Mouse (Mus musculus): ENCODE data around the gene Zdhhc21.
A peak's percentile ranks its signal among the peaks of the same experiment; 100 is the strongest.

The Zdhhc21 gene

GRCm38 (mm10) chr4:82859131-82860125 lies at the start of gene Zdhhc21:
Zdhhc21 (minus strand) TSS chr4:82859958.
- no peak for TF ChIP-seq NANOG (IDR thresholded peaks at IDR 0.05; ENCODE audit: borderline replicate concordance, low read length)
- TF ChIP-seq CTCF (conservative IDR thresholded peaks at IDR 0.05; ENCODE audit: low read length) = no peak
- TF ChIP-seq POU5F1 (IDR thresholded peaks at IDR 0.05; ENCODE audit: borderline replicate concordance, low read length) = no peak
- Histone ChIP-seq H3K4me1 (replicated peaks; ENCODE audit: low read depth, low read length) (peaks cover 9% of the 10 kb centered on the region), H3K9me3 (ENCODE audit: low read length) (no peaks in the 10 kb centered on the region), H3K27me3 (ENCODE audit: insufficient read depth, low read length) (peaks cover 2% of the 10 kb centered on the region; the same call in 1 of the 2 replicates), H3K4me3 (replicated peaks; ENCODE audit: low read length) (peak within 1 kb of the TSS; percentile 87), H3K36me3 (ENCODE audit: insufficient read depth, low read length) (no peaks in the 10 kb centered on the region)

DNA sequence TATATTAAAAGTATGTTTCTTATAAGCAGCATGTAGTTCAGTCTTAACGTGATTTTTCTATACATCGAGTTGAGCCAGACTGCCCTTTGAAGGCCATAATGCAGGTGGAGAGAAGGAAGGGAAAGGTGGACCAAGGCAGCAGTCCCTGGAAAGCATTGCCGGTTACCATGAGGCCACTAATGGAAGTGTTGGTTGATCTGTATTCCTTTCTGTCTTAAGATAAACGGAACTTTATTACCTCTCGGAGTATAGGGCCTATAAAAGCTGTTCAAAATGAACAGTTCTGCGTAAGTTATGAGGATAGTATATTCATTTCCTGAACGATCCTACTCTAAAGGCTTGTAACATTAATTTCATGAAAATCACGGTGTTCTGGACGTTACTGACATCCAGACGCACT lies 35.5 kb upstream of the Zdhhc21 start:
- no peaks in the 10 kb centered on the region for H3K27me3 ChIP-seq (ENCODE audit: insufficient read depth, low read length)
- TF ChIP-seq NANOG (IDR thresholded peaks at IDR 0.05; ENCODE audit: borderline replicate concordance, low read length) (no peak), POU5F1 (IDR thresholded peaks at IDR 0.05; ENCODE audit: borderline replicate concordance, low read length) (no peak), CTCF (conservative IDR thresholded peaks at IDR 0.05; ENCODE audit: low read length) (no peak)
- H3K4me1 ChIP-seq (replicated peaks; ENCODE audit: low read depth, low read length) = no peaks in the 10 kb centered on the region
- no peaks in the 10 kb centered on the region for H3K9me3 ChIP-seq (ENCODE audit: low read length)
- H3K36me3 ChIP-seq (ENCODE audit: insufficient read depth, low read length) = no peaks in the 10 kb centered on the region
- H3K4me3 ChIP-seq (replicated peaks; ENCODE audit: low read length) = no peak overlapping the region

- no peaks in the 10 kb centered on the region for H3K4me1 ChIP-seq (replicated peaks; ENCODE audit: low read depth, low read length)
- H3K27me3 ChIP-seq (ENCODE audit: insufficient read depth, low read length) = 0 out of 2 replicates have a peak, but pooled peaks cover 2% of the 10 kb centered on the region
- H3K4me3 ChIP-seq (replicated peaks; ENCODE audit: low read length) = no peak overlapping the region
- H3K36me3 ChIP-seq (ENCODE audit: insufficient read depth, low read length) = no peaks in the 10 kb centered on the region
- no peaks in the 10 kb centered on the region for H3K9me3 ChIP-seq (ENCODE audit: low read length)
- TF ChIP-seq NANOG (IDR thresholded peaks at IDR 0.05; ENCODE audit: borderline replicate concordance, low read length) (no peak), CTCF (conservative IDR thresholded peaks at IDR 0.05; ENCODE audit: low read length) (no peak), POU5F1 (IDR thresholded peaks at IDR 0.05; ENCODE audit: borderline replicate concordance, low read length) (no peak)
These were observed 32.5 kb upstream of the Zdhhc21 start for GRCm38 (mm10) chr4:82892247-82892646.

DNA sequence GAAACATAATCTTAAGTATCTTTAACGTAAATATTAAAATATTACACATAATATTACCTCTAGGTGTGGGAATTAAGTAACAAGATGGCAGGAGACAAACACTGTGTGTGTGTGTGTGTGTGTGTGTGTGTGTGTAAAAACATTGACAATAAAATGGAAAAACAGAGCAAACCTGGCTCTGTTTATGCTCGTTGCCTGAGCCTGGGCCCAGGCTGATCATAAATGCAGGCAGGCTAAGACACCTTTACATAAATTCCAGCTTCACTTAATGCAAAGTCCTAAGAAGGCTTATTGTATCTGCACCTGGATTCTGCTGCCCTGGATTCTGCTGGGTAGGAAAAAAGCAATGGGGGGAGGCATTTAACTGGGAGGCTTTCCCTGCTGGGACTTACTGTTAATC lies 31.8 kb upstream of the Zdhhc21 start:
- Histone ChIP-seq H3K4me3 (replicated peaks; ENCODE audit: low read length) (no peak overlapping the region), H3K27me3 (ENCODE audit: insufficient read depth, low read length) (0 out of 2 replicates have a peak, but pooled peaks cover 4% of the 10 kb centered on the region), H3K4me1 (replicated peaks; ENCODE audit: low read depth, low read length) (no peaks in the 10 kb centered on the region), H3K9me3 (ENCODE audit: low read length) (no peaks in the 10 kb centered on the region), H3K36me3 (ENCODE audit: insufficient read depth, low read length) (no peaks in the 10 kb centered on the region)
- TF ChIP-seq NANOG (IDR thresholded peaks at IDR 0.05; ENCODE audit: borderline replicate concordance, low read length) = no peak
- TF ChIP-seq POU5F1 (IDR thresholded peaks at IDR 0.05; ENCODE audit: borderline replicate concordance, low read length) = no peak

- H3K27me3 ChIP-seq (ENCODE audit: insufficient read depth, low read length) = 0 out of 2 replicates have a peak, but pooled peaks cover 4% of the 10 kb centered on the region
- peaks cover 2% of the 10 kb centered on the region for H3K4me1 ChIP-seq (replicated peaks; ENCODE audit: low read depth, low read length)
- H3K4me3 ChIP-seq (replicated peaks; ENCODE audit: low read length) = no peak overlapping the region
- H3K36me3 ChIP-seq (ENCODE audit: insufficient read depth, low read length) = no peaks in the 10 kb centered on the region
- H3K9me3 ChIP-seq (ENCODE audit: low read length) = no peaks in the 10 kb centered on the region
- TF ChIP-seq CTCF (conservative IDR thresholded peaks at IDR 0.05; ENCODE audit: low read length) (no peak), POU5F1 (IDR thresholded peaks at IDR 0.05; ENCODE audit: borderline replicate concordance, low read length) (no peak), NANOG (IDR thresholded peaks at IDR 0.05; ENCODE audit: borderline replicate concordance, low read length) (no peak)
These were observed 31.3 kb upstream of the Zdhhc21 start for GRCm38 (mm10) chr4:82891049-82891448.

DNA sequence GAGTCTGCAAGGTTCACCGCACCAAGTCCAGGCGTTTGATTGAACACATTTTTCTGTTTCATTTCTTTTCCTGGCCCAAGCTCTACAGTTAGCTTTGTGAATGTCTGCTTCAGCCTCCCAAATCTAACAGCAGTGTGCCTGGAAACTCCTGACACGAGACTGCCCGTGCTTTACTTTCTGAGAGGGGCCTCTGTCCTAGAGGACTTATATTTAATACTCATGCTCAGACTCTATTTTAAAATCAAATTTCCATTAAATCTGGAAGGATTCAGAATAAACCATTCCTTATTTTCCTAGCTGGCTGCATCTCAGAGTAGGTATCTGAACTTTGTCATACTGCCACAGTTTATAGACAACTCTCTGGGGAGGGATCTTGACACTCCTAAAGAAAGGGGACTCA lies 30.8 kb upstream of the Zdhhc21 start:
- Histone ChIP-seq H3K4me3 (replicated peaks; ENCODE audit: low read length) (no peak overlapping the region), H3K27me3 (ENCODE audit: insufficient read depth, low read length) (0 out of 2 replicates have a peak, but pooled peaks cover 4% of the 10 kb centered on the region), H3K9me3 (ENCODE audit: low read length) (no peaks in the 10 kb centered on the region), H3K36me3 (ENCODE audit: insufficient read depth, low read length) (no peaks in the 10 kb centered on the region), H3K4me1 (replicated peaks; ENCODE audit: low read depth, low read length) (peaks cover 5% of the 10 kb centered on the region)
- TF ChIP-seq POU5F1 (IDR thresholded peaks at IDR 0.05; ENCODE audit: borderline replicate concordance, low read length) = no peak
- no peak for TF ChIP-seq NANOG (IDR thresholded peaks at IDR 0.05; ENCODE audit: borderline replicate concordance, low read length)
- no peak for TF ChIP-seq CTCF (conservative IDR thresholded peaks at IDR 0.05; ENCODE audit: low read length)

DNA sequence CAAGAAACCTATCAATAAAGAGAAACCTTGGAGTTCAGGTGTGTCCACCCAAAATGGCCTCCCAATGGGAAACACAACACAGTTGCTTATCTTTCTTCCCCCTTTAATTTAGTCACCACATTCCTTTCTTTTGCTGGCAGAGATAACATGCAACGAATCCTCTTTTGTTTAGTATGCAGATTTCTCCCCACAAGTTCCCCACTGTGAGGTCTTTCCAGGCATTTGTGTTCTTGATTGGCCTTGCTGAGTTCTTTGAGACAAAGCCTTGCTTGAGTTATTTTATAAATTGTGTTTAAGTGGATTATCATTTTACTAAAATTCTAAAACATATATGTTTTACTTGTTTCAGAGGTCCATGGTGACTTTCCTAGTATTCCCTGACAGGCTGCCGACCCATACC lies 26.4 kb upstream of the Zdhhc21 start:
- TF ChIP-seq POU5F1 (IDR thresholded peaks at IDR 0.05; ENCODE audit: borderline replicate concordance, low read length) = no peak
- TF ChIP-seq NANOG (IDR thresholded peaks at IDR 0.05; ENCODE audit: borderline replicate concordance, low read length) = 0 out of 2 replicates have a peak, but pooled peaks have one; percentile 50
- Histone ChIP-seq H3K36me3 (ENCODE audit: insufficient read depth, low read length) (no peaks in the 10 kb centered on the region), H3K27me3 (ENCODE audit: insufficient read depth, low read length) (0 out of 2 replicates have a peak, but pooled peaks cover 4% of the 10 kb centered on the region), H3K4me3 (replicated peaks; ENCODE audit: low read length) (no peak overlapping the region), H3K4me1 (replicated peaks; ENCODE audit: low read depth, low read length) (peaks cover 10% of the 10 kb centered on the region), H3K9me3 (ENCODE audit: low read length) (no peaks in the 10 kb centered on the region)

DNA sequence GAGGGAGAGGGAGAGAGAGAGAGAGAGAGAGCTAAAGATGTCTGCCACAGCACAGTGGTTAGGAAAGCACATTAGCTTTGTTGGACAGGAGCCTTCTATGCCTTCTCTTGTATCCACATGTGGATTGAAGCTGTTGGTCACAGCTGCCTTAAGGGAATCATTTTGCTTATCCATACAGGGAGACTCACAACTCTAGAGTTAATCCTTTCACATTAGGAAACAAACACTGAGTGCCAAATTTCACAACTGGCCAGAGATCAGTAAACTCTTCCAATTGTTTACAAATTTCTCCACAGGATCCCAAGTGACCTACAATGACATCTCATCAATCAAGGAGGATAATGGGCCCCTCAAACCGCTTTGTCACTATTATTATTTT lies 25.8 kb upstream of the Zdhhc21 start:
- H3K9me3 ChIP-seq (ENCODE audit: low read length) = no peaks in the 10 kb centered on the region
- H3K4me1 ChIP-seq (replicated peaks; ENCODE audit: low read depth, low read length) = peaks cover 10% of the 10 kb centered on the region
- H3K4me3 ChIP-seq (replicated peaks; ENCODE audit: low read length) = no peak overlapping the region
- 0 out of 2 replicates have a peak, but pooled peaks cover 4% of the 10 kb centered on the region for H3K27me3 ChIP-seq (ENCODE audit: insufficient read depth, low read length)
- TF ChIP-seq POU5F1 (IDR thresholded peaks at IDR 0.05; ENCODE audit: borderline replicate concordance, low read length) (no peak), CTCF (conservative IDR thresholded peaks at IDR 0.05; ENCODE audit: low read length) (no peak), NANOG (IDR thresholded peaks at IDR 0.05; ENCODE audit: borderline replicate concordance, low read length) (no peak)
- no peaks in the 10 kb centered on the region for H3K36me3 ChIP-seq (ENCODE audit: insufficient read depth, low read length)
